Comparison of ENCODE assay signal across 8 mouse cellular contexts in genomic region chr2:20961825-20962224, GRCm38 (mm10). TPM values are rescaled to one million over a fixed set of nuclear protein-coding genes. Genes with fewer than 3 reads are reported as not detected.
DNase-seq lines count a peak whose midpoint lies in the region; ATAC-seq lines count a peak whose summit lies in the region.

No protein-coding gene starts in this region.

- DNase-seq in forebrain, embryonic 10.5 days (ENCODE audit: extremely low spot score, low spot score), result no peak
- DNase-seq in forebrain, embryonic 11.5 days (ENCODE audit: low spot score), result no peak
- DNase-seq in forebrain, embryonic 14.5 days (ENCODE audit: low spot score), result no peak
- no peak for DNase-seq in adrenal gland, adult 8-10 months
- DNase-seq in layer of hippocampus, adult 9-10 months (ENCODE audit: low spot score), result no peak
- no peak for DNase-seq in kidney, adult 18-20 months

- WGBS in forebrain, embryonic 10.5 days, result 49% methylated on average over 6 of the region's 6 CpGs
- 46% methylated on average over 6 of the region's 6 CpGs for WGBS in forebrain, embryonic 11.5 days
- 19% methylated on average over 6 of the region's 6 CpGs for WGBS in forebrain, embryonic 14.5 days

- H3K27me3 ChIP-seq in forebrain, embryonic 10.5 days (ENCODE audit: poor library complexity, severe bottlenecking), result no peaks in the 10 kb centered on the region
- no peaks in the 10 kb centered on the region for H3K27me3 ChIP-seq in forebrain, embryonic 11.5 days (ENCODE audit: control insufficient read depth, insufficient read depth, low read length)
- H3K27me3 ChIP-seq in forebrain, embryonic 14.5 days (replicated peaks; ENCODE audit: control insufficient read depth, insufficient read depth, low read length), result no peaks in the 10 kb centered on the region

- peaks cover 74% of the 10 kb centered on the region for H3K4me1 ChIP-seq in forebrain, embryonic 10.5 days
- peaks cover 20% of the 10 kb centered on the region for H3K4me1 ChIP-seq in forebrain, embryonic 11.5 days (replicated peaks; ENCODE audit: control insufficient read depth, insufficient read depth, low read length)
- peaks cover 49% of the 10 kb centered on the region for H3K4me1 ChIP-seq in forebrain, embryonic 14.5 days (ENCODE audit: control insufficient read depth, insufficient read depth, low read length)

- peak overlapping the region; percentile 22; the same call in 1 of the 2 replicates for H3K27ac ChIP-seq in forebrain, embryonic 10.5 days
- no peak overlapping the region for H3K27ac ChIP-seq in forebrain, embryonic 11.5 days (ENCODE audit: low read depth, low read length)
- H3K27ac ChIP-seq in forebrain, embryonic 14.5 days (ENCODE audit: low read depth, low read length), result 0 out of 2 replicates have a peak overlapping the region, but pooled peaks have one; percentile 59

- H3K4me2 ChIP-seq in forebrain, embryonic 11.5 days (ENCODE audit: low read depth, low read length, severe bottlenecking), result no peak overlapping the region
- peak overlapping the region; percentile 39 for H3K4me2 ChIP-seq in forebrain, embryonic 14.5 days (ENCODE audit: low read length)

- no peak for ATAC-seq in forebrain, embryonic 11.5 days (replicated peaks; ENCODE audit: low FRiP score)
- ATAC-seq in CD4-positive, CD25-positive, alpha-beta regulatory T cell, adult 4 months, result peak; percentile 44
- ATAC-seq in forebrain, embryonic 14.5 days, result no peak
- ATAC-seq in megakaryocyte progenitor cell, adult 5-6 weeks (replicated peaks; ENCODE audit: poor library complexity), result peak; percentile 76

- H3K36me3 ChIP-seq in forebrain, embryonic 10.5 days (replicated peaks), result peaks cover 7% of the 10 kb centered on the region
- H3K36me3 ChIP-seq in forebrain, embryonic 11.5 days (ENCODE audit: control insufficient read depth, insufficient read depth, low read length), result no peaks in the 10 kb centered on the region
- no peaks in the 10 kb centered on the region for H3K36me3 ChIP-seq in forebrain, embryonic 14.5 days (ENCODE audit: control insufficient read depth, insufficient read depth, low read length)

- no peaks in the 10 kb centered on the region for H3K9me3 ChIP-seq in forebrain, embryonic 10.5 days
- no peaks in the 10 kb centered on the region for H3K9me3 ChIP-seq in forebrain, embryonic 11.5 days (ENCODE audit: control insufficient read depth, low read length)
- H3K9me3 ChIP-seq in forebrain, embryonic 14.5 days (replicated peaks; ENCODE audit: control insufficient read depth, low read length), result no peaks in the 10 kb centered on the region

- H3K9ac ChIP-seq in forebrain, embryonic 11.5 days (ENCODE audit: low read length), result no peak overlapping the region
- peak overlapping the region; percentile 38 for H3K9ac ChIP-seq in forebrain, embryonic 14.5 days (ENCODE audit: low read length)

- H3K4me3 ChIP-seq in forebrain, embryonic 10.5 days, result no peak overlapping the region
- H3K4me3 ChIP-seq in forebrain, embryonic 11.5 days (ENCODE audit: low read depth, low read length), result no peak overlapping the region
- H3K4me3 ChIP-seq in forebrain, embryonic 14.5 days (ENCODE audit: low read depth, low read length), result 0 out of 2 replicates have a peak overlapping the region, but pooled peaks have one; percentile 6

RNA-seq across cellular contexts. Expression of gene Arhgap21, which starts 6.9 kb away (rescaled TPM):
- 24.3 and 27.9 TPM in 2 replicates for polyA plus RNA-seq in forebrain, embryonic 10.5 days (2016; fragmentation: Nextera tagmentation; extraction: Ambion mirVana)
- polyA plus RNA-seq in forebrain, embryonic 11.5 days (2014; fragmentation: Nextera tagmentation; extraction: Ambion mirVana), result 56.9 and 61.2 TPM in 2 replicates
- 1 to 10 TPM; 1.3 to 1.7 TPM for polyA plus RNA-seq in CD4-positive, CD25-positive, alpha-beta regulatory T cell, adult 4 months (2017; shearing (Covaris generic))
- polyA plus RNA-seq in forebrain, embryonic 14.5 days (2014; fragmentation: Nextera tagmentation; extraction: Ambion mirVana), result 34.0 and 43.0 TPM in 2 replicates
- 34.4 and 37.6 TPM in 2 replicates for total RNA-seq in megakaryocyte progenitor cell, adult 5-6 weeks (2015)
- 15.3 and 28.7 TPM in 2 replicates for total RNA-seq in megakaryocyte progenitor cell, adult 5-6 weeks (2017)
- 10 to 100 TPM; 68.7 to 89.1 (median 80.5) TPM for total RNA-seq in adrenal gland, adult 8-10 months (2022)

Comparison
In these comparisons a context has a peak if more than half of its experiments do, and no peak if none do; other contexts are left out.
1. ATAC-seq: peak in CD4-positive, CD25-positive, alpha-beta regulatory T cell, adult 4 months (single experiment) and megakaryocyte progenitor cell, adult 5-6 weeks (single experiment); none in forebrain, embryonic 11.5 days (single experiment) and forebrain, embryonic 14.5 days (single experiment).